In the genomic region with DNA sequence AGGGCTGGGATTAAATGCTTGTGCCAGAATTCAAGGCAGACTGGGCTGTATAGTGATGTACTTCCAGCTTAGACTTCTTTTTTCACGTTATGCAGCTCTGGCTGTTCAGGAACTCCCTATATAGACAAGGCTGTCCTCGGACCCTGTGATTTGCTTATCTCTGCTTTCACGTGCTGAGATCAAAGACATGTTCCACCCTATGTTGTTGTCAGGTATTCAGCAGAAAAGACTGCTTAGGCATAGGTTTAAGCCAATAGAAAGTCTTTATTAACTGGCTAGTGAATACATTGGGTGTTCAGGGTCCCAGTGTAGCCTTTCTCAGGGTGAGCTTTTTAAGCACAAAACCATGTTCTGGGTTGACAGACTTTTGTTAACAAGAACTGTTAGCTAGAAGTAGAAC, we compare ENCODE assay signal across 34 mouse cellular contexts.
"Had no signal": no experiment of that assay in that cellular context is flagged by ENCODE, and none has a peak within 500 bp of the region (broad histone marks: within the 10 kb centered on the region; RNA-seq: fewer than 3 reads in every experiment).

No protein-coding gene starts in this region.

- H3K4me3 ChIP-seq: heart, embryonic 10.5 days; heart, embryonic 13.5 days; heart, embryonic 15.5 days; hindbrain, embryonic 10.5 days; hindbrain, embryonic 12.5 days; hindbrain, embryonic 13.5 days; hindbrain, embryonic 15.5 days; intestine, embryonic 15.5 days; kidney, embryonic 15.5 days; layer of hippocampus, adult 2 months had no signal

- H3K9me3 ChIP-seq: heart, embryonic 10.5 days; heart, embryonic 15.5 days; hindbrain, embryonic 10.5 days; hindbrain, embryonic 12.5 days; hindbrain, embryonic 13.5 days; hindbrain, embryonic 15.5 days; intestine, embryonic 15.5 days had no signal

- H3K27ac ChIP-seq: heart, embryonic 10.5 days; heart, embryonic 13.5 days; heart, embryonic 15.5 days; hindbrain, embryonic 10.5 days; hindbrain, embryonic 12.5 days; hindbrain, embryonic 13.5 days; hindbrain, embryonic 14.5 days; hindbrain, embryonic 15.5 days; hindbrain, postnatal 0 days; intestine, embryonic 15.5 days; kidney, embryonic 15.5 days; kidney, postnatal 0 days; layer of hippocampus, adult 2 months had no signal

- ATAC-seq: hindbrain, embryonic 16.5 days; hindbrain, postnatal 0 days; inflammation-experienced regulatory T-cells, adult 6 months; intestine, embryonic 15.5 days; intestine, embryonic 16.5 days; intestine, postnatal 0 days had no signal

- H3K4me1 ChIP-seq: heart, embryonic 13.5 days; hindbrain, embryonic 12.5 days; hindbrain, embryonic 13.5 days; hindbrain, embryonic 15.5 days; intestine, embryonic 15.5 days had no signal

- H3K9ac ChIP-seq: heart, embryonic 13.5 days; heart, embryonic 15.5 days; hindbrain, embryonic 12.5 days; hindbrain, embryonic 13.5 days; hindbrain, embryonic 14.5 days; hindbrain, embryonic 15.5 days; intestine, embryonic 15.5 days; kidney, embryonic 15.5 days had no signal

- DNase-seq: heart, postnatal 10 days; heart, postnatal 14 days; heart, postnatal 36 days; heart, postnatal 4 days; kidney, adult 11 months; kidney, adult 18-20 months; kidney, adult 2 months; kidney, adult 8-10 months; kidney, adult 9 months; kidney, postnatal 10 days; kidney, postnatal 14 days; kidney, postnatal 25 days; kidney, postnatal 36 days; kidney, postnatal 4 days; layer of hippocampus, adult 9-11 months; layer of hippocampus, postnatal 36 days had no signal

- H3K4me2 ChIP-seq: heart, embryonic 11.5 days; heart, embryonic 13.5 days; heart, embryonic 15.5 days; hindbrain, embryonic 12.5 days; hindbrain, embryonic 13.5 days; hindbrain, embryonic 14.5 days; hindbrain, embryonic 15.5 days; intestine, embryonic 15.5 days; kidney, embryonic 15.5 days had no signal

- H3K27me3 ChIP-seq: heart, embryonic 13.5 days; heart, embryonic 15.5 days; hindbrain, embryonic 12.5 days; hindbrain, embryonic 13.5 days; hindbrain, embryonic 15.5 days; intestine, embryonic 15.5 days; kidney, embryonic 15.5 days had no signal

- H3K36me3 ChIP-seq: heart, embryonic 10.5 days; heart, embryonic 13.5 days; heart, embryonic 15.5 days; hindbrain, embryonic 10.5 days; hindbrain, embryonic 12.5 days; hindbrain, embryonic 13.5 days; hindbrain, embryonic 15.5 days; intestine, embryonic 15.5 days; kidney, embryonic 15.5 days had no signal
